Mouse (Mus musculus): Measurements from ENCODE around the gene Gm20388.

- no peak for TF ChIP-seq POLR2AphosphoS5 (IDR thresholded peaks at IDR 0.05; ENCODE audit: insufficient replicate concordance, low read depth, low read length)
- no peak for TF ChIP-seq CTCF (IDR thresholded peaks at IDR 0.05; ENCODE audit: low read depth, low read length)
These were observed 2088.0 kb downstream of the Gm20388 start for GRCm38 (mm10) chr8:121998631-121999030.

Data from G1E (cell line).